Mouse (Mus musculus) embryonic fibroblast, embryonic 13.5 days (primary cell): ENCODE measurements around the gene Mta1.

ENCODE experiments used
- CTCF ChIP-seq: IDR thresholded peaks from 2 replicates; pipeline ENCODE4 v1.5.1; 2011; ENCODE audit warnings: mild to moderate bottlenecking, control low read depth, low read length, moderate library complexity, borderline replicate concordance; ENCODE audit not compliant: insufficient read depth
- POLR2A ChIP-seq: IDR thresholded peaks from 2 replicates; pipeline ENCODE4 v1.6.1; 2011; ENCODE audit warnings: low read depth, mild to moderate bottlenecking, control low read depth, low read length, moderate library complexity

GRCm38 (mm10) chr12:113132567-113132966 is 34.5 kb downstream of the Mta1 start:
- TF ChIP-seq POLR2A (no peak), CTCF (no peak)
